Mouse (Mus musculus) inflammation-experienced regulatory T-cells, adult 6 months (primary cell): Measurements from ENCODE around the gene Slfn9. TPM values are rescaled to one million over a fixed set of nuclear protein-coding genes. Genes with fewer than 3 reads are reported as not detected.
"Not testable (repeated sequence)": the region's sequence is repeated elsewhere in the genome, so short reads cannot be mapped to it uniquely, and the experiment has no call there.

ENCODE experiments used
- ATAC-seq: one replicate; pipeline ENCODE4 v1.8.0; 2017
- polyA plus RNA-seq, 3 experiments: library from polyadenylated mRNA; unstranded; fragments of 100-300 nt; shearing (Covaris generic); gene quantifications; one replicate each; pipeline ENCODE4 v1.2.1; 2017

Slfn9 gene
- polyA plus RNA-seq, 3 experiments from 2014 or later, result 23.0 to 30.8 (median 23.2) TPM

GRCm38 (mm10) chr11:82954631-82955030, 37.0 kb downstream of the Slfn9 start:
- ATAC-seq, result peak; percentile 49

GRCm38 (mm10) chr11:82952612-82953542, 38.8 kb downstream of the Slfn9 start:
- ATAC-seq, result peak; percentile 82

GRCm38 (mm10) chr11:82951865-82952611, 39.6 kb downstream of the Slfn9 start:
- ATAC-seq, result no peak

- no peak for ATAC-seq
Measured at GRCm38 (mm10) chr11:82950736-82951481, 40.7 kb downstream of the Slfn9 start, which contains the start of gene Slfn5. TSS of gene Slfn5 (plus strand) at chr11:82951349.

- no peak for ATAC-seq
Measured at GRCm38 (mm10) chr11:82949036-82949435, 42.6 kb downstream of the Slfn9 start.

- peak; percentile 77 for ATAC-seq
Measured at GRCm38 (mm10) chr11:82947457-82947856, 44.2 kb downstream of the Slfn9 start.

GRCm38 (mm10) chr11:82945636-82946035, 46.0 kb downstream of the Slfn9 start:
- no peak for ATAC-seq

- ATAC-seq, result no peak
Measured at GRCm38 (mm10) chr11:82943336-82943735, 48.3 kb downstream of the Slfn9 start.

GRCm38 (mm10) chr11:82933186-82933585, 58.4 kb downstream of the Slfn9 start:
- ATAC-seq, result no peak

- not testable (repeated sequence) for ATAC-seq
Measured at GRCm38 (mm10) chr11:82931671-82932450, 59.8 kb downstream of the Slfn9 start.

- not testable (repeated sequence) for ATAC-seq
Measured at GRCm38 (mm10) chr11:82931161-82931560, 60.5 kb downstream of the Slfn9 start.

GRCm38 (mm10) chr11:82930391-82930955, 61.2 kb downstream of the Slfn9 start:
- not testable (repeated sequence) for ATAC-seq

- ATAC-seq, result no peak
Measured at GRCm38 (mm10) chr11:82929633-82929950, 62.0 kb downstream of the Slfn9 start.

GRCm38 (mm10) chr11:82928897-82929632, 62.6 kb downstream of the Slfn9 start:
- no peak for ATAC-seq

Other genes with a start within 250 kb of the Slfn9 start
- under 1 TPM in 2 of 3 experiments, not detected in 1; 0.32 to 0.42 TPM for gene Cct6b, start 227.5 kb downstream of the Slfn9 start, polyA plus RNA-seq
- 10 to 100 TPM; 28.4 to 41.9 (median 31.8) TPM for gene Zfp830, start 227.5 kb downstream of the Slfn9 start, polyA plus RNA-seq
- gene Lig3, start 210.7 kb downstream of the Slfn9 start, polyA plus RNA-seq, result 10 to 100 TPM; 14.6 to 22.5 (median 21.1) TPM
- 10 to 100 TPM in 1 of 3 experiments, 1 to 10 TPM in 2; 6.0 to 10.1 (median 9.1) TPM for gene Rffl, start 120.6 kb downstream of the Slfn9 start, polyA plus RNA-seq
- 10 to 100 TPM; 25.9 to 32.4 (median 30.9) TPM for gene Rad51d, start 101.2 kb downstream of the Slfn9 start, polyA plus RNA-seq
- gene Fndc8, start 99.7 kb downstream of the Slfn9 start, polyA plus RNA-seq, result not detected
- 10 to 100 TPM; 17.9 to 56.0 (median 48.0) TPM for gene Nle1, start 83.4 kb downstream of the Slfn9 start, polyA plus RNA-seq
- gene Unc45b, start 81.3 kb downstream of the Slfn9 start, polyA plus RNA-seq, result under 1 TPM in 1 of 3 experiments, not detected in 2; 0.25 TPM
- 10 to 100 TPM; 18.0 to 28.9 (median 27.4) TPM for gene Slfn5, start 40.5 kb downstream of the Slfn9 start, polyA plus RNA-seq
- gene Slfn8, start 29.0 kb upstream of the Slfn9 start, polyA plus RNA-seq, result 10 to 100 TPM; 52.4 to 79.0 (median 67.6) TPM
- gene Slfn2, start 73.3 kb upstream of the Slfn9 start, polyA plus RNA-seq, result 100 to 1,000 TPM; 817 to 952 (median 818) TPM
- gene Slfn1, start 125.0 kb upstream of the Slfn9 start, polyA plus RNA-seq, result 100 to 1,000 TPM; 143 to 239 (median 228) TPM
- under 1 TPM; 0.24 to 0.35 (median 0.26) TPM for gene Slfn4, start 183.4 kb upstream of the Slfn9 start, polyA plus RNA-seq
- 1 to 10 TPM; 2.5 to 4.4 (median 3.8) TPM for gene Slfn3, start 199.5 kb upstream of the Slfn9 start, polyA plus RNA-seq